Mouse (Mus musculus) E14TG2a.4 (cell line): ENCODE measurements around the gene Syde1.

ENCODE experiments used
- CTCF ChIP-seq: conservative IDR thresholded peaks from 2 replicates; pipeline ENCODE4 v1.5.1; 2014; ENCODE audit warnings: low read length
- NANOG ChIP-seq: IDR thresholded peaks from 2 replicates; pipeline ENCODE4 v1.6.1; 2014; ENCODE audit warnings: borderline replicate concordance, low read length, mixed read lengths
- POU5F1 ChIP-seq: IDR thresholded peaks from 2 replicates; pipeline ENCODE4 v1.6.1; 2014; ENCODE audit warnings: low read length, borderline replicate concordance

- TF ChIP-seq CTCF (no peak), NANOG (no peak), POU5F1 (no peak)
These were observed 15.2 kb downstream of the Syde1 start for GRCm38 (mm10) chr10:78576435-78577184.
